In genomic region chr16:90538926-90539325, GRCm38 (mm10) we compare ENCODE assay signal across 21 mouse cellular contexts.
A peak's percentile ranks its signal among the peaks of the same experiment; 100 is the strongest.
DNase-seq lines count a peak whose midpoint lies in the region; TF ChIP-seq lines count a peak whose summit lies in the region.
"Had no signal": no experiment of that assay in that cellular context is flagged by ENCODE, and none has a peak within 500 bp of the region (broad histone marks: within the 10 kb centered on the region; RNA-seq: fewer than 3 reads in every experiment).

No protein-coding gene starts in this region.

- H3K9me3 ChIP-seq in heart, embryonic 10.5 days, result no peaks in the 10 kb centered on the region
- H3K9me3 ChIP-seq: embryonic facial prominence, embryonic 15.5 days; heart, embryonic 15.5 days; hindbrain, embryonic 13.5 days; liver, embryonic 12.5 days; midbrain, embryonic 10.5 days had no signal

- no peaks in the 10 kb centered on the region for H3K36me3 ChIP-seq in heart, embryonic 10.5 days
- H3K36me3 ChIP-seq: embryonic facial prominence, embryonic 15.5 days; heart, embryonic 15.5 days; hindbrain, embryonic 13.5 days; limb, embryonic 12.5 days; liver, embryonic 12.5 days; midbrain, embryonic 10.5 days had no signal

- DNase-seq in heart, adult 18-20 months, result peak; percentile 42 to 48
- no peak for DNase-seq in heart, embryonic 10.5 days (ENCODE audit: low spot score)
- DNase-seq in lung, postnatal 25 days (ENCODE audit: low spot score), result peak; percentile 34
- no peak for DNase-seq in lung, adult 2 months
- peak; percentile 74 for DNase-seq in gastrocnemius, postnatal 14 days
- peak; percentile 32 to 47 for DNase-seq in heart, postnatal 36 days
- DNase-seq in spleen, postnatal 4 days (ENCODE audit: low spot score in 2 of 2), result no peak
- DNase-seq in adrenal gland, adult 18-20 months (ENCODE audit: low spot score in 2 of 2), result no peak
- DNase-seq: adrenal gland, postnatal 14 days; cerebellum, adult 11-12 months; cerebellum, postnatal 25 days; embryo, embryonic 11 days; right cerebral cortex, adult 18-20 months; thymus, adult 18-20 months had no signal

- TF ChIP-seq POLR2A in lung, adult 2 months (IDR thresholded peaks at IDR 0.05; ENCODE audit: borderline replicate concordance, extremely low read depth, low read depth, low read length), result no peak

- intact Hi-C loops in gastrocnemius, postnatal 14 days (cut with DNase I; ENCODE audit: low total_unique reads), result no loop called here
- intact Hi-C loops in heart, postnatal 36 days (cut with DNase I), result no loop called here

- TF ChIP-seq CTCF in lung, adult 2 months (IDR thresholded peaks at IDR 0.05; ENCODE audit: insufficient read depth, low read length), result no peak

- no peaks in the 10 kb centered on the region; the same call in 1 of the 2 replicates for H3K27me3 ChIP-seq in heart, embryonic 10.5 days (ENCODE audit: insufficient read depth, poor library complexity, severe bottlenecking)
- H3K27me3 ChIP-seq: embryonic facial prominence, embryonic 15.5 days; hindbrain, embryonic 13.5 days; limb, embryonic 12.5 days; liver, embryonic 12.5 days; Patski had no signal

- peaks cover 9% of the 10 kb centered on the region for H3K4me1 ChIP-seq in heart, embryonic 10.5 days
- no peaks in the 10 kb centered on the region; the same call in 1 of the 2 replicates for H3K4me1 ChIP-seq in lung, adult 2 months (ENCODE audit: control insufficient read depth, insufficient read depth, low read length)
- H3K4me1 ChIP-seq: heart, embryonic 15.5 days; hindbrain, embryonic 13.5 days; liver, embryonic 12.5 days had no signal

- no peak overlapping the region for H3K4me3 ChIP-seq in heart, embryonic 10.5 days
- H3K4me3 ChIP-seq in lung, adult 2 months (replicated peaks; ENCODE audit: extremely low read depth, low read depth, low read length), result no peak overlapping the region
- H3K4me3 ChIP-seq: embryonic facial prominence, embryonic 15.5 days; heart, embryonic 15.5 days; hindbrain, embryonic 13.5 days; limb, embryonic 12.5 days; liver, embryonic 12.5 days; midbrain, embryonic 10.5 days had no signal

- whole genome bisulfite sequencing in heart, embryonic 10.5 days, result 82% methylated on average over 5 of the region's 5 CpGs
- 50% methylated on average over 5 of the region's 5 CpGs for WGBS in lung, adult 2 months

- no peak overlapping the region for H3K27ac ChIP-seq in heart, embryonic 10.5 days
- H3K27ac ChIP-seq: embryonic facial prominence, embryonic 15.5 days; heart, embryonic 15.5 days; hindbrain, embryonic 13.5 days; limb, embryonic 12.5 days; liver, embryonic 12.5 days; midbrain, embryonic 10.5 days had no signal

Comparison
In these comparisons a context has a peak if more than half of its experiments do, and no peak if none do; other contexts are left out.
1. DNase-seq: peak in heart, adult 18-20 months (2 of 2), lung, postnatal 25 days (single experiment), gastrocnemius, postnatal 14 days (single experiment) and heart, postnatal 36 days (2 of 2); none in heart, embryonic 10.5 days (single experiment), lung, adult 2 months (single experiment), spleen, postnatal 4 days (0 of 2) and adrenal gland, adult 18-20 months (0 of 2).